Mouse (Mus musculus): ENCODE data around the gene Magi1. TPM values are rescaled to one million over a fixed set of nuclear protein-coding genes. Genes with fewer than 3 reads are reported as not detected.
A peak's percentile ranks its signal among the peaks of the same experiment; 100 is the strongest.

The Magi1 gene
- polyA plus RNA-seq, 1 experiment, result 5.1 TPM

GRCm38 (mm10) chr6:94131999-94132398 is 151.7 kb downstream of the Magi1 start:
- DNase-seq (ENCODE audit: low read depth, low spot score), result no peak
- WGBS, result 55% methylated on average over 4 of the region's 4 CpGs

- 19% methylated on average over 5 of the region's 5 CpGs for WGBS
Observed at GRCm38 (mm10) chr6:94130389-94130788, 153.3 kb downstream of the Magi1 start.

GRCm38 (mm10) chr6:94126763-94127162 is 157.0 kb downstream of the Magi1 start:
- no peak for DNase-seq (ENCODE audit: low read depth, low spot score)
- WGBS, result 50% methylated on average over 4 of the region's 4 CpGs

More at GRCm38 (mm10) chr6:94130389-94130788, 153.3 kb downstream of the Magi1 start:
- DNase-seq (ENCODE audit: low read depth, low spot score), result peak; percentile 80

GRCm38 (mm10) chr6:94125144-94125543 is 158.6 kb downstream of the Magi1 start:
- DNase-seq (ENCODE audit: low read depth, low spot score), result no peak
- 54% methylated on average over 6 of the region's 6 CpGs for WGBS

GRCm38 (mm10) chr6:94124279-94124678 is 159.4 kb downstream of the Magi1 start:
- no peak for DNase-seq (ENCODE audit: low read depth, low spot score)
- 35% methylated on average over 2 of the region's 2 CpGs for WGBS

- WGBS, result 73% methylated on average over 8 of the region's 8 CpGs
Observed at GRCm38 (mm10) chr6:94122566-94123150, 161.1 kb downstream of the Magi1 start.

GRCm38 (mm10) chr6:94121488-94121887 is 162.2 kb downstream of the Magi1 start:
- WGBS, result 19% methylated on average over 5 of the region's 5 CpGs
- DNase-seq (ENCODE audit: low read depth, low spot score), result no peak

More at GRCm38 (mm10) chr6:94122566-94123150, 161.1 kb downstream of the Magi1 start:
- no peak for DNase-seq (ENCODE audit: low read depth, low spot score)

GRCm38 (mm10) chr6:94116434-94117432 is 167.0 kb downstream of the Magi1 start:
- 33% methylated on average over 6 of the region's 6 CpGs for WGBS
- no peak for DNase-seq (ENCODE audit: low read depth, low spot score)

GRCm38 (mm10) chr6:94111833-94112232 is 171.9 kb downstream of the Magi1 start:
- DNase-seq (ENCODE audit: low read depth, low spot score), result no peak

- DNase-seq (ENCODE audit: low read depth, low spot score), result no peak
- 13% methylated on average over 11 of the region's 11 CpGs for WGBS
Observed at GRCm38 (mm10) chr6:94107401-94108107, 176.2 kb downstream of the Magi1 start.

- 36% methylated on average over 3 of the region's 3 CpGs for WGBS
- DNase-seq (ENCODE audit: low read depth, low spot score), result no peak
Observed at GRCm38 (mm10) chr6:94103581-94103980, 180.1 kb downstream of the Magi1 start.

GRCm38 (mm10) chr6:94101256-94101655 is 182.5 kb downstream of the Magi1 start:
- 31% methylated on average over 5 of the region's 5 CpGs for WGBS
- DNase-seq (ENCODE audit: low read depth, low spot score), result no peak

GRCm38 (mm10) chr6:94094924-94095685 is 188.6 kb downstream of the Magi1 start:
- 31% methylated on average over 4 of the region's 4 CpGs for WGBS
- no peak for DNase-seq (ENCODE audit: low read depth, low spot score)

- DNase-seq (ENCODE audit: low read depth, low spot score), result no peak
- 55% methylated on average over 8 of the region's 8 CpGs for WGBS
Observed at GRCm38 (mm10) chr6:94092969-94093597, 190.6 kb downstream of the Magi1 start.

- DNase-seq (ENCODE audit: low read depth, low spot score), result no peak
- 84% methylated on average over 4 of the region's 4 CpGs for whole genome bisulfite sequencing
Observed at GRCm38 (mm10) chr6:94092500-94092899, 191.2 kb downstream of the Magi1 start.

GRCm38 (mm10) chr6:94086855-94087254 is 196.9 kb downstream of the Magi1 start:
- DNase-seq (ENCODE audit: low read depth, low spot score), result no peak
- 65% methylated on average over 2 of the region's 2 CpGs for WGBS

- 75% methylated on average over 5 of the region's 5 CpGs for WGBS
- no peak for DNase-seq (ENCODE audit: low read depth, low spot score)
Observed at GRCm38 (mm10) chr6:94084752-94085151, 199.0 kb downstream of the Magi1 start.

GRCm38 (mm10) chr6:94083459-94083858 is 200.3 kb downstream of the Magi1 start:
- 52% methylated on average over 7 of the region's 7 CpGs for WGBS
- DNase-seq (ENCODE audit: low read depth, low spot score), result no peak

GRCm38 (mm10) chr6:94080933-94081545 is 202.7 kb downstream of the Magi1 start:
- DNase-seq (ENCODE audit: low read depth, low spot score), result no peak
- WGBS, result 3% methylated on average over 4 of the region's 4 CpGs
